Mouse (Mus musculus) ZHBTc4 (cell line): Measurements from ENCODE around the gene Kifc5b.
"Not testable (repeated sequence)": the region's sequence is repeated elsewhere in the genome, so short reads cannot be mapped to it uniquely, and the experiment has no call there.

Source experiments
- DNase-seq: peaks from one replicate; pipeline ENCODE4 v3.0.0-alpha.2; 2011; ENCODE audit warnings: low read depth, low spot score

The Kifc5b gene

GRCm38 (mm10) chr17:26919516-26919915 is 2.6 kb downstream of the Kifc5b start:
- DNase-seq: not testable (repeated sequence)

- DNase-seq: not testable (repeated sequence)
Observed at GRCm38 (mm10) chr17:26922368-26922767, 5.5 kb downstream of the Kifc5b start.

- DNase-seq: not testable (repeated sequence)
Observed at GRCm38 (mm10) chr17:26925414-26925813, 8.5 kb downstream of the Kifc5b start.

- peak; percentile 43 for DNase-seq
Observed at GRCm38 (mm10) chr17:26931795-26932194, 14.9 kb downstream of the Kifc5b start.

- peak; percentile 96 for DNase-seq
Observed at GRCm38 (mm10) chr17:26932839-26933398, 16.0 kb downstream of the Kifc5b start, which contains the start of gene Phf1. Phf1 (plus strand) TSS chr17:26933052.

GRCm38 (mm10) chr17:26933419-26933818 is 16.5 kb downstream of the Kifc5b start:
- no peak for DNase-seq

- no peak for DNase-seq
Observed at GRCm38 (mm10) chr17:26933885-26934827, 17.3 kb downstream of the Kifc5b start.

GRCm38 (mm10) chr17:26935027-26935426 is 18.1 kb downstream of the Kifc5b start:
- DNase-seq: no peak

GRCm38 (mm10) chr17:26936453-26936852 is 19.6 kb downstream of the Kifc5b start:
- DNase-seq: no peak

- DNase-seq: no peak
Observed at GRCm38 (mm10) chr17:26936921-26937695, 20.2 kb downstream of the Kifc5b start.

- DNase-seq: no peak
Observed at GRCm38 (mm10) chr17:26937883-26938695, 21.2 kb downstream of the Kifc5b start.

GRCm38 (mm10) chr17:26938731-26939130 is 21.8 kb downstream of the Kifc5b start:
- DNase-seq: no peak

GRCm38 (mm10) chr17:26939178-26939972 is 22.5 kb downstream of the Kifc5b start, which contains the start of gene Cuta:
Cuta (minus strand) TSS chr17:26939569.
- peak; percentile 100 for DNase-seq

GRCm38 (mm10) chr17:26939973-26940300 is 23.0 kb downstream of the Kifc5b start:
- DNase-seq: no peak

- no peak for DNase-seq
Observed at GRCm38 (mm10) chr17:26941031-26941789, 24.3 kb downstream of the Kifc5b start, which contains the start of gene Syngap1. Syngap1 (plus strand) TSS chr17:26941253.

GRCm38 (mm10) chr17:26941841-26942570 is 25.1 kb downstream of the Kifc5b start:
- no peak for DNase-seq

GRCm38 (mm10) chr17:26945824-26946495 is 29.1 kb downstream of the Kifc5b start:
- no peak for DNase-seq

- peak; percentile 33 for DNase-seq
Observed at GRCm38 (mm10) chr17:26946567-26946966, 29.7 kb downstream of the Kifc5b start.
